Mouse (Mus musculus) midbrain, embryonic 14.5 days (tissue): ENCODE measurements around the gene Hacd3. TPM values are rescaled to one million over a fixed set of nuclear protein-coding genes. Genes with fewer than 3 reads are reported as not detected.
"Not testable (repeated sequence)": the region's sequence is repeated elsewhere in the genome, so short reads cannot be mapped to it uniquely, and the experiment has no call there.

ENCODE experiments used
- ATAC-seq: fragments of 200-750 bp; cut with Nextera tagmentation; 2 replicates; pipeline ENCODE4 v1.8.0; 2017; ENCODE audit warnings: moderate number of reproducible peaks, moderate library complexity; ENCODE audit not compliant: low FRiP score, low TSS enrichment
- DNase-seq: peaks from one replicate; pipeline ENCODE4 v3.0.0-alpha.2; 2015
- H3K27ac ChIP-seq: fragments of 300-500 bp; sonication (generic); replicated peaks from 2 replicates; pipeline ENCODE4 v1.5.1; 2014; ENCODE audit warnings: mild to moderate bottlenecking, low read depth, low read length, moderate library complexity
- H3K27me3 ChIP-seq: fragments of 300-500 bp; sonication (generic); 2 replicates; pipeline ENCODE4 v1.6.1; 2014; ENCODE audit warnings: low read length, control low read depth, mixed read lengths; ENCODE audit not compliant: control insufficient read depth, insufficient read depth
- H3K36me3 ChIP-seq: fragments of 300-500 bp; sonication (generic); 2 replicates; pipeline ENCODE4 v1.6.1; 2014; ENCODE audit warnings: low read length, control low read depth; ENCODE audit not compliant: control insufficient read depth, insufficient read depth
- H3K4me1 ChIP-seq: fragments of 300-500 bp; sonication (generic); 2 replicates; pipeline ENCODE4 v1.6.1; 2014; ENCODE audit warnings: mild to moderate bottlenecking, antibody characterized with exemption, low read length, control low read depth; ENCODE audit not compliant: control insufficient read depth, insufficient read depth
- H3K4me2 ChIP-seq: fragments of 300-500 bp; sonication (generic); 2 replicates; pipeline ENCODE4 v1.6.1; 2014; ENCODE audit warnings: mild to moderate bottlenecking, low read length, moderate library complexity
- H3K4me3 ChIP-seq: fragments of 300-500 bp; sonication (generic); replicated peaks from 2 replicates; pipeline ENCODE4 v1.5.1; 2014; ENCODE audit warnings: low read depth, low read length
- H3K9ac ChIP-seq: fragments of 300-500 bp; sonication (generic); replicated peaks from 2 replicates; pipeline ENCODE4 v1.6.1; 2014; ENCODE audit warnings: mild to moderate bottlenecking, low read length, moderate library complexity
- H3K9me3 ChIP-seq: fragments of 300-500 bp; sonication (generic); 2 replicates; pipeline ENCODE4 v1.6.1; 2016; ENCODE audit warnings: low read length, control low read depth, mixed read lengths; ENCODE audit not compliant: control insufficient read depth
- WGBS: fragments of 180-500 bp; shearing (Covaris S2); extraction: QIAGEN DNeasy Blood & Tissue Kit; methylation state at CpG from one replicate; pipeline ENCODE4 v1.1.7; 2014; 5-methylcytosine and 5-hydroxymethylcytosine counted together
- polyA plus RNA-seq: library from polyadenylated mRNA; unstranded; fragments of >200 nt; fragmentation: Nextera tagmentation; extraction: Ambion mirVana; gene quantifications from 2 replicates; pipeline ENCODE4 v1.2.1, GENCODE M21; 2014

The Hacd3 gene
- polyA plus RNA-seq, 1 experiment from 2014 or later: 171 TPM

DNA sequence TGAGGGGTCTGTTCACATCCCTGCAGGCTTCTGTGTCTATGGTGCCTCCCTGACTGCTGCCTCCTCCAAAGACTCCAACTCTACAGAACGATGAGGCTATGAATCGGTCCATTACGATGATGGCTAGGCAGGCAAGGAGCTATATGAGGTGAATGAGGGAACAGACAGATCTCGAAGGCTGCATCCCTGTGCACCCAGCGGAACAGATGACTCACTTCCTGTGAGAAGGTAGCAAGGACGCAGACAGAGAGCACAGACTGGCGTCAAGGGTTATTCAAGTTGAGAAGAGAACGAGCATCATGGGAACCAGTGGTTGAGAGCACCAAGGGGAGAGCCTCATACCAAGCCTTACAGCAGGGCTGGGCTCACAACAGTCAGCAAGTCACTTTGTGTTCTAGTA lies 10.9 kb downstream of the Hacd3 start:
- Histone ChIP-seq H3K9ac (no peak overlapping the region), H3K4me2 (no peak overlapping the region), H3K36me3 (peaks cover 28% of the 10 kb centered on the region), H3K4me3 (no peak overlapping the region), H3K27me3 (no peaks in the 10 kb centered on the region), H3K9me3 (no peaks in the 10 kb centered on the region), H3K27ac (no peak overlapping the region), H3K4me1 (0 out of 2 replicates have a peak, but pooled peaks cover under 1% of the 10 kb centered on the region)
- ATAC-seq (no peak), DNase-seq (no peak)
- 93% methylated on average over 8 of the region's 8 CpGs for WGBS

DNA sequence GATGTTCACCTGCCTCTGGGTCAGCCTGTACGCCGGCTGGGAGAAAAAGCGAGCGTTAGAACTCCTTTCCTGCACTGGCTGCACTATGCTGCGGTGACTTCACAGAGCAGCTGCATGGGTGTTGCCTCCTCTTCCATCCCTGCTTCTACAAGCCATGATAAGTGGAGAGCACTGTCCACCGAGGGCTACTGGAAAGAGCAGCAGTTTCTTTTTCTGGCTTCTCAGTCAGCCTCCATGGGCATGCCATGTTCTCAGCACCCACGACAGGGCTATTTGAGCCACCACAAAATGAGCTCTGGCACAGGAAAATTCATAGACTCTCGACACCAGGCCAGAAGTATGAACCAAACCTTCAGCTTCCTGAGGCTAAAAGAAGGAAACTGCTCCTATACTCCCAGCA lies 15.8 kb downstream of the Hacd3 start:
- WGBS: 97% methylated on average over 8 of the region's 8 CpGs
- no peaks in the 10 kb centered on the region for H3K9me3 ChIP-seq
- peaks cover 62% of the 10 kb centered on the region for H3K36me3 ChIP-seq
- no peak for DNase-seq
- no peak overlapping the region for H3K4me2 ChIP-seq
- H3K27me3 ChIP-seq: no peaks in the 10 kb centered on the region
- ATAC-seq: no peak
- H3K4me3 ChIP-seq: no peak overlapping the region
- no peaks in the 10 kb centered on the region for H3K4me1 ChIP-seq
- H3K9ac ChIP-seq: no peak overlapping the region
- no peak overlapping the region for H3K27ac ChIP-seq

DNA sequence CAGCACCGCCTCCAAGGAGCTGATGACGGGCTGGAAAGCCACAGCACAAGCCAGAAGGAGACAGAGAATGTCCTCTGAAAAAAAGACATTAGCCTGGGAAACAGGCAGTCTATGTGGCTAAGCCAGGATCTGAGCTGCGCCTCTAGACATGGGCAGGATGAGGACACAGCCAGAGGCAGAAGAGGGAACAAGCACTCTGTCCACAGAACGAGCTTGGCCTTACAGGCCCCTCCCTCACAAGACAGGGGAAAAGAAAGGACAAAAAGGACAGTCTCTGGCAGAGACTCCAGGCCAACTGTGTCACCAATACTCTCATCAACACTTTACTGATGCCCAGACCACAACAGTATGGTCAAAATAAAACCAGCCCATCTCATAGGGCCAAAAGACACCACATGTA lies 20.0 kb downstream of the Hacd3 start:
- ATAC-seq: no peak
- no peaks in the 10 kb centered on the region for H3K4me1 ChIP-seq
- no peak overlapping the region for H3K4me3 ChIP-seq
- H3K9ac ChIP-seq: no peak overlapping the region
- H3K4me2 ChIP-seq: no peak overlapping the region
- no peaks in the 10 kb centered on the region for H3K27me3 ChIP-seq
- H3K36me3 ChIP-seq: peaks cover 81% of the 10 kb centered on the region
- no peaks in the 10 kb centered on the region for H3K9me3 ChIP-seq
- 0 out of 2 replicates have a peak overlapping the region, but pooled peaks have one; percentile 20 for H3K27ac ChIP-seq
- 60% methylated on average over 4 of the region's 4 CpGs for WGBS
- no peak for DNase-seq

DNA sequence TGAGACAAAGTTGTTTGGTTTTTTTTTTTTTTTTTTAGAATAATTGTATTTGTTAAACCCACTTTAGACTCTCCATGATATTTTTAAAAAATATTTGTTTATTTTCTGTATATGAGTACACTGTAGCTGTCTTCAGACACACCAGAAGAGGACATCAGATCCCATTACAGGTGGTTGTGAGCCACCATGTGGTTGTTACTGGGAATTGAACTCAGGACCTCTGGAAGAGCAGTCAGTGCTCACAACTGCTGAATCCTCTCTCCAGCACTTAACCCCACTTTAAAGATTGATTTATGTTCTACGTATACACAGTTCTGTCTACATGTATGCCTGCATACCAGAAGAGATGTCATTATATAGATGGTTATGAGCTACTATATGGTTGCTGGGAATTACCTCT lies 26.0 kb downstream of the Hacd3 start:
- DNase-seq, H3K27me3 ChIP-seq, ATAC-seq, H3K9me3 ChIP-seq, H3K4me3 ChIP-seq, H3K9ac ChIP-seq, H3K4me1 ChIP-seq, H3K27ac ChIP-seq, H3K4me2 ChIP-seq: not testable (repeated sequence)
- WGBS: 90% methylated on average over 1 of the region's 1 CpGs
- peaks cover 90% of the 10 kb centered on the region for H3K36me3 ChIP-seq

DNA sequence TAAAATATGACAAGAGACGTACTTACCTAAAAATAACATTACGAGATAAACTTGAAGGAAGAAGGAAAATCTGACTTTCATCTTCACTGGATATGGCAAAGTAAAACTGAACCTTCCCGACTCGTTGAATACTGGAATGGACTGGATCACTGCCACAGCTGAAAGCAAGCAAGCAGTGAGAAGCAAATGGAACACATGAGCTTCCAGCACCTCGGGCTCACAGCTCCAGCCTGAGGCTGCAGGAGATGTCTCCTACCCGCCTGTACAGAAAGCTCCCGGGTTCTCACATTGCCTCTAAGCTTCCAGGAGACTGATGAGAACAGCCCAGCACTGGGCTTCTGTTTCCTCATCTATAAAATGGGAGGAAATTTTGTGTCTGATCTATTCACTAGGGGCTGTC lies 31.2 kb downstream of the Hacd3 start:
- DNase-seq: no peak
- Histone ChIP-seq H3K4me1 (no peaks in the 10 kb centered on the region), H3K9ac (no peak overlapping the region), H3K27me3 (no peaks in the 10 kb centered on the region), H3K4me2 (no peak overlapping the region), H3K27ac (no peak overlapping the region), H3K4me3 (no peak overlapping the region), H3K9me3 (no peaks in the 10 kb centered on the region), H3K36me3 (peaks cover 95% of the 10 kb centered on the region)
- 89% methylated on average over 7 of the region's 7 CpGs for WGBS
- ATAC-seq: no peak

DNA sequence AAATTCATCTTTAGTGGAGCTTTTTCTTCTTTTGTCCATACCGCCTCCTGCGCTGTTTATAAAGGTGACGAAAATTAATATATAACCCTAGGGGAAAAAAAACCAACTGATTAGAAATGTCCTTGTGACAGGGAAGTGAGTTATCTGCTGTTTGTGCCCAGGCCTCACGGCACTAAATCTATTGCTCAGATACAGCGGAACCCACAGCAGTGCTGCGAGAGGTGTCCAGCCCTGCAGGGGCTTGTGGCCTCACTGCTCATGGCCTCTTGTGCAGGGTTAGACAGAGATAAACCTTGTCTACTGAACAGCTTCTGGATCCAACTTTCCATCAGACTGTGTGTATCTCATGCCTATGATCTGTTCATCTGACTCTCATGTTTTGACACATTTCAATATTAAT lies 33.0 kb downstream of the Hacd3 start:
- Histone ChIP-seq H3K4me3 (no peak overlapping the region), H3K9me3 (no peaks in the 10 kb centered on the region), H3K4me2 (no peak overlapping the region), H3K27ac (no peak overlapping the region), H3K27me3 (no peaks in the 10 kb centered on the region), H3K4me1 (no peaks in the 10 kb centered on the region), H3K9ac (no peak overlapping the region), H3K36me3 (peaks cover 94% of the 10 kb centered on the region)
- WGBS: 93% methylated on average over 6 of the region's 6 CpGs
- no peak for ATAC-seq
- DNase-seq: no peak

DNA sequence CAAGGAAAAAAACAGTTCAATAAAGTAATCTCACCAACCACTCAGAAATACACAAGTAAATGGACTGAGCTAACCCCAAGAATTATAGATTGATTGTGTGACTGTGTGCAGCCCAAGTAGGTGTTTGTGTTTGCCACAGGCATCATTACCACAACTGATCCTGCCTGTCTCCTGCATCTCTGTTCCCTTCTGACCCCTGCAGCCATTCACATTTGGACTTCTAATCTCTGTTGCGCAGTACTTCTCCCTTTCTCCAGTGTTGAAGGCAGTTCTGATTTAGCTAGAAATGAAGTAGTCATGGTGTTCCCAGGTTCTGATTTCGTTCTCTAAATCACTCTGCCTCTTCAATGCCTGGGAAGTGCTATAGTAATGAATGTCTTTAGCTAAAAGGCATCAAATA lies 33.8 kb downstream of the Hacd3 start:
- Histone ChIP-seq H3K4me1 (no peaks in the 10 kb centered on the region), H3K27me3 (no peaks in the 10 kb centered on the region), H3K4me3 (no peak overlapping the region), H3K9me3 (no peaks in the 10 kb centered on the region), H3K36me3 (peaks cover 94% of the 10 kb centered on the region), H3K9ac (no peak overlapping the region), H3K27ac (no peak overlapping the region), H3K4me2 (no peak overlapping the region)
- ATAC-seq: no peak
- DNase-seq: no peak
- WGBS: 100% methylated on average over 2 of the region's 2 CpGs

DNA sequence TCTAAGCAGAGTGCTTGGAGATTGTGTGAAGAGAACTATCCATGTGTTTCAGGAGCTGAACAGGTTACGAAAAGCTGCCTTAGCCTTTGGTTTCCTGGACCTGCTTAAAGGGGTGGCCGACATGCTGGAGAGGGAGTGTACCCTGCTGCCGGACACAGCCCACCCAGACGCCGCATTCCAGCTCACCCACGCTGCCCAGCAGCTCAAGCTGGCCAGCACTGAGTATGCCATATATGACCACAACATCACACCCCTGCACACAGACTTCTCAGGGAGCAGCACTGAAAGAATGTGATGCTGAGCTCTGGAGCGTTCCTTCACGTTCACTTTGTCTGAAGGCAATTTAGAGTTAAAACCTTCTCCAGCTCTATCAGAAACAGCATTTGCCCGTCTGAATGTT lies 35.7 kb downstream of the Hacd3 start:
- ATAC-seq: no peak
- Histone ChIP-seq H3K4me1 (no peaks in the 10 kb centered on the region), H3K36me3 (peaks cover 94% of the 10 kb centered on the region), H3K27ac (peak overlapping the region; percentile 49; the same call in 1 of the 2 replicates), H3K9ac (no peak overlapping the region), H3K27me3 (no peaks in the 10 kb centered on the region), H3K9me3 (no peaks in the 10 kb centered on the region), H3K4me2 (no peak overlapping the region), H3K4me3 (no peak overlapping the region)
- no peak for DNase-seq
- 86% methylated on average over 9 of the region's 9 CpGs for WGBS

DNA sequence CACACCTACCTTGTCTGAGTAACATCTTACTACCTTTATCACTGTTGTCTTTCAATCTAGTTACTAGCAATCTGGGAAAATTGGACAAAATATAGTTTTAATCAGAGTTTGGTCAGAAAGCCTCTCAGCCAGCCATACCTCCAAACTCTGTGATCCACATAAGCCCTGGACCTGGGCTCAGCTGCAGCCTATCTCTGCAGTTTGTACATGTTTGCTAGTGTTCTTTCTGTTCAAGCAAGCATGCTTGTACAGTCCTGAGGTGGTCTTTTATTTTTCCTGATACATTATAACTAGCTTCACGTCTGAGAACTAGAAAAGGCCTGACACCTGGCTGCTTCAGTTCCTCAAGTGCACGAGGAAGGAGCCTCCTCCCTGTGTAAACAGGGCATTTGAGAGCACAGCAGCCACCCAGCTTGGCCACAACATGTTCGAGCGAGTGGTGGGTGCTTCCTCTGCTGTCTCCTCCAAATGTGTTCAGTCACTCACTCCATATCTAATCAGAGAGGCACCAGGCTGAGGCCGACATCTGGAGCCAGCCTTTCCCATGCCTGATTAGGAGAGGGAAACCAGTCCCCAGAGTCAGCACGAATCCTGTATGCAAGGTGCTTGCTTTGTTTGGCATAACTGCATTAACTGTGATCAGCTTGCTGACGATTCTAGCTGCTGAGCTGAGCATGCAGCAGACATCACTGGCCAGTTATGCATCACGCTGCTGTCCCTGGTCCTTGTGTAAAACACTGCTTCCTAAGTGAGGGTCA lies 36.3 kb downstream of the Hacd3 start:
- peaks cover 94% of the 10 kb centered on the region for H3K36me3 ChIP-seq
- H3K4me3 ChIP-seq: no peak overlapping the region
- no peaks in the 10 kb centered on the region for H3K4me1 ChIP-seq
- WGBS: 64% methylated on average over 8 of the region's 8 CpGs
- ATAC-seq (no peak), DNase-seq (peak; percentile 27)
- H3K4me2 ChIP-seq: no peak overlapping the region
- no peaks in the 10 kb centered on the region for H3K27me3 ChIP-seq
- H3K9ac ChIP-seq: no peak overlapping the region
- peak overlapping the region; percentile 49; the same call in 1 of the 2 replicates for H3K27ac ChIP-seq
- no peaks in the 10 kb centered on the region for H3K9me3 ChIP-seq
